Mouse (Mus musculus) kidney, adult 2 months (tissue): ENCODE results near the gene Prkce. TPM values are rescaled to one million over a fixed set of nuclear protein-coding genes. Genes with fewer than 3 reads are reported as not detected.

ENCODE experiments used
- DNase-seq: peaks from one replicate; pipeline ENCODE4 v3.0.0; 2021
- H3K27ac ChIP-seq: fragments of 200-500 bp; 2 replicates; pipeline ENCODE4 v1.5.1; 2012; ENCODE audit warnings: low read depth, low read length, control low read depth, inconsistent platforms; ENCODE audit not compliant: insufficient read depth
- H3K27me3 ChIP-seq: fragments of 200-500 bp; replicated peaks from 2 replicates; pipeline ENCODE4 v1.6.1; 2012; ENCODE audit warnings: mild to moderate bottlenecking, moderate library complexity, low read length, inconsistent platforms; ENCODE audit not compliant: control insufficient read depth, insufficient read depth
- H3K36me3 ChIP-seq: fragments of 200-500 bp; 2 replicates; pipeline ENCODE4 v1.6.1; 2012; ENCODE audit warnings: mild to moderate bottlenecking, moderate library complexity, low read length, inconsistent platforms; ENCODE audit not compliant: control insufficient read depth, insufficient read depth
- H3K4me1 ChIP-seq: fragments of 200-500 bp; 2 replicates; pipeline ENCODE4 v1.6.1; 2011; ENCODE audit warnings: low read length; ENCODE audit not compliant: control insufficient read depth, insufficient read depth
- H3K4me3 ChIP-seq: fragments of 200-500 bp; 2 replicates; pipeline ENCODE4 v1.5.1; 2011; ENCODE audit warnings: mild to moderate bottlenecking, low read depth, low read length, control low read depth; ENCODE audit not compliant: insufficient read depth
- CTCF ChIP-seq: fragments of 200-500 bp; conservative IDR thresholded peaks from 2 replicates; pipeline ENCODE4 v1.5.1; 2011; ENCODE audit warnings: low read depth, mild to moderate bottlenecking, control low read depth, low read length, moderate library complexity, mixed read lengths; ENCODE audit not compliant: insufficient read depth, insufficient read length
- POLR2A ChIP-seq: fragments of 200-500 bp; IDR thresholded peaks from one replicate; pipeline ENCODE4 v1.6.1; 2011; ENCODE audit warnings: low read depth, low read length, control low read depth
- WGBS: fragments of 180-500 bp; shearing (Covaris S2); methylation state at CpG from one replicate; pipeline ENCODE4 v1.1.7; 2018; 5-methylcytosine and 5-hydroxymethylcytosine counted together
- polyA plus RNA-seq: library from polyadenylated mRNA; depleted of rRNA; stranded (reverse); fragments of >200 nt; gene quantifications from 2 replicates; pipeline ENCODE4 v1.2.3, GENCODE M21; 2012

The Prkce gene
- polyA plus RNA-seq, 1 experiment = 6.1 TPM

- WGBS = 72% methylated on average over 8 of the region's 8 CpGs
- TF ChIP-seq POLR2A = no peak
- no peak for TF ChIP-seq CTCF
- no peak overlapping the region for H3K4me3 ChIP-seq
- H3K27ac ChIP-seq = no peak overlapping the region
- peak; percentile 25 for DNase-seq
- no peaks in the 10 kb centered on the region for H3K27me3 ChIP-seq
- no peaks in the 10 kb centered on the region for H3K36me3 ChIP-seq
- H3K4me1 ChIP-seq = no peaks in the 10 kb centered on the region
These were observed 247.0 kb downstream of the Prkce start for GRCm38 (mm10) chr17:86414608-86415007.

GRCm38 (mm10) chr17:86415989-86416388 lies 248.4 kb downstream of the Prkce start:
- H3K36me3 ChIP-seq = no peaks in the 10 kb centered on the region
- WGBS = 93% methylated on average over 7 of the region's 7 CpGs
- H3K27me3 ChIP-seq = no peaks in the 10 kb centered on the region
- no peak overlapping the region for H3K4me3 ChIP-seq
- H3K4me1 ChIP-seq = no peaks in the 10 kb centered on the region
- no peak overlapping the region for H3K27ac ChIP-seq
- TF ChIP-seq POLR2A = no peak
- TF ChIP-seq CTCF = no peak
- no peak for DNase-seq

DNA sequence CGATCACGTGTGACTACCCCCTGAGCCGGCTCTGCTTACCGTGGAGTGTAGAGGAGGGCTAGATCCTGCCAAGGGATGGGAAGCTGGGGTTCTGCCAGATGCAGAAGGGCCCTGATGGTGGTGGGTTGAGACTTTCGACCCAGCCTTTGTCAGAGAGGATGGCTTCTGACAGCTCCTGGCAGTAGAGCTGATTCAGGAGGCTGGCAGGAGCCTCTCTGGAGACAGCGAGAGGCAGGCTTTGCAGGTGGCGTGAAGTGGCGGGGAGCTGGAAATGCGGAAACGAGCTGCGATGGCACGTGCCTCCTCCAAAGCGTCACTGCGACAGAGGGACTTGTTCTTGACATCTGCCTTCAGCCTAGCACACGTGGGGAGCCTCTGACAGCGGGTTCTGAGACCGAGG lies 250.7 kb downstream of the Prkce start:
- DNase-seq = no peak
- no peak overlapping the region for H3K27ac ChIP-seq
- H3K27me3 ChIP-seq = no peaks in the 10 kb centered on the region
- H3K36me3 ChIP-seq = no peaks in the 10 kb centered on the region
- 89% methylated on average over 17 of the region's 17 CpGs for WGBS
- TF ChIP-seq POLR2A (no peak), CTCF (no peak)
- no peak overlapping the region for H3K4me3 ChIP-seq
- H3K4me1 ChIP-seq = no peaks in the 10 kb centered on the region

- H3K27ac ChIP-seq = no peak overlapping the region
- no peak for DNase-seq
- WGBS = 82% methylated on average over 6 of the region's 6 CpGs
- no peak for TF ChIP-seq CTCF
- no peak for TF ChIP-seq POLR2A
- no peaks in the 10 kb centered on the region for H3K4me1 ChIP-seq
- no peak overlapping the region for H3K4me3 ChIP-seq
- no peaks in the 10 kb centered on the region for H3K27me3 ChIP-seq
- H3K36me3 ChIP-seq = no peaks in the 10 kb centered on the region
These were observed 251.6 kb downstream of the Prkce start for GRCm38 (mm10) chr17:86419199-86419598.

DNA sequence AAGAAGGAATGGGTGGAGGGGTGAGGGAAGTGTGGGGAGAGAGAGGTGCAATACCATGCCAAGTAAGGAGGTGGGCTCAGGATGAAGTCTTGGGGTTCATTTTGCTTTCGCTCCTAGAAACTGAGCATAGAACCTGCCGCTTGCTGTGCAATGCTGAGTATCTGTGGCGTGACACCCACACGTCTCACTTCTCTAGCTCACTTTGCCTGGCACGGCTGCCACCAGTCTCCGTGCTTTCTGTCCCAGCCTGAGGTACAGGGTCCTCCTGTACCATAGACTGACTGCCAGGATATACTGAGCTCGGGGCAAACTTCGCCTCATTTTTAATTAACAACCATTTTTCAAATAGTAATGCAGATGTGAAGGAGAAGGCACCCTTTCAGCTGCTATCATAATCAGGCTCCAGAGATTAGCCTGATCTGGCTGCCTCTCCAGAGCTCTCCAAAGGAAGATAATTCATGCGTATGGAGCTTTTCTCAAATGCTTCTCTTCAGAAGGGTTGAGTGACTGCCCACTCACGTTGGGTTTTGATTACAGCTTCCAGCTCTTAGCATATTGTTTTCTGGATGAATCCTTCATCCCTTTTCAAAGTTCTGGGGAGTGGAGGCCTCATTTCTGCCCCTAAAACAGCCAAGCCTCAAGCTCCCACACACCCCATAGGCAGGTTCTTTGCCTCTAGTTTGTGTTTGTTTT lies 253.2 kb downstream of the Prkce start:
- no peak for DNase-seq
- Histone ChIP-seq H3K4me3 (no peak overlapping the region), H3K27ac (no peak overlapping the region), H3K4me1 (no peaks in the 10 kb centered on the region), H3K36me3 (no peaks in the 10 kb centered on the region), H3K27me3 (no peaks in the 10 kb centered on the region)
- TF ChIP-seq CTCF = no peak
- TF ChIP-seq POLR2A = no peak
- WGBS = 85% methylated on average over 10 of the region's 10 CpGs

- no peak overlapping the region for H3K4me3 ChIP-seq
- no peak for TF ChIP-seq POLR2A
- TF ChIP-seq CTCF = no peak
- no peaks in the 10 kb centered on the region for H3K4me1 ChIP-seq
- H3K36me3 ChIP-seq = no peaks in the 10 kb centered on the region
- no peak for DNase-seq
- 89% methylated on average over 4 of the region's 4 CpGs for WGBS
- no peak overlapping the region for H3K27ac ChIP-seq
- no peaks in the 10 kb centered on the region for H3K27me3 ChIP-seq
These were observed 254.4 kb downstream of the Prkce start for GRCm38 (mm10) chr17:86422023-86422422.

DNA sequence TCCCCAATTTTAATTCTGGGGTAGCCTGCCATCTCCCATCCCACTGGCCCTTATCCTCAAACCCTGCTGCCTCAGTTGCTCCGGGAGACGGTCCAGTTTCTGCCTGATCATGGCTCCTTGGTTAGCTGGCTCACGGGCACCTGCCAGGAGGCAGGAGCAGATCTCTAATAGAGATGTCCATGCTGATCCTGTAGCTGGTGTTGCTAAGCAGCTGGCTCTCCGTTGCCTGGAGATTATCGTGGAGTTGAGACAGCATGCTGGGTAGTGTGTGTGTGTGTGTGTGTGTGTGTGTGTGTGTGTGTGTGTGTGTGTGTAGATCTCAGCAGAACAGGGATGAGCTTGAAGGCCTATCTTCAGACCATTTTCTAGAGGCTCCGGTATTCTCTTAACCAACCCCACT lies 262.3 kb downstream of the Prkce start:
- H3K4me1 ChIP-seq = peaks cover 3% of the 10 kb centered on the region
- H3K4me3 ChIP-seq = no peak overlapping the region
- TF ChIP-seq POLR2A (no peak), CTCF (no peak)
- H3K36me3 ChIP-seq = no peaks in the 10 kb centered on the region
- H3K27me3 ChIP-seq = no peaks in the 10 kb centered on the region
- no peak for DNase-seq
- H3K27ac ChIP-seq = no peak overlapping the region
- WGBS = 91% methylated on average over 6 of the region's 6 CpGs
